Mouse (Mus musculus) neutrophil, adult 83 days (primary cell): ENCODE results near the gene Gm15023. TPM values are rescaled to one million over a fixed set of nuclear protein-coding genes. Genes with fewer than 3 reads are reported as not detected.

Experiments used
- total RNA-seq, 2 experiments: library from RNA; stranded (reverse); gene quantifications; one replicate each; pipeline ENCODE4 v1.2.4; 2023

Gene Gm15023
- total RNA-seq = not detected

GRCm38 (mm10) chrX:135177532-135177931 lies at the start of gene Gm15023:
TSS of gene Gm15023 (minus strand) at chrX:135177632.

DNA sequence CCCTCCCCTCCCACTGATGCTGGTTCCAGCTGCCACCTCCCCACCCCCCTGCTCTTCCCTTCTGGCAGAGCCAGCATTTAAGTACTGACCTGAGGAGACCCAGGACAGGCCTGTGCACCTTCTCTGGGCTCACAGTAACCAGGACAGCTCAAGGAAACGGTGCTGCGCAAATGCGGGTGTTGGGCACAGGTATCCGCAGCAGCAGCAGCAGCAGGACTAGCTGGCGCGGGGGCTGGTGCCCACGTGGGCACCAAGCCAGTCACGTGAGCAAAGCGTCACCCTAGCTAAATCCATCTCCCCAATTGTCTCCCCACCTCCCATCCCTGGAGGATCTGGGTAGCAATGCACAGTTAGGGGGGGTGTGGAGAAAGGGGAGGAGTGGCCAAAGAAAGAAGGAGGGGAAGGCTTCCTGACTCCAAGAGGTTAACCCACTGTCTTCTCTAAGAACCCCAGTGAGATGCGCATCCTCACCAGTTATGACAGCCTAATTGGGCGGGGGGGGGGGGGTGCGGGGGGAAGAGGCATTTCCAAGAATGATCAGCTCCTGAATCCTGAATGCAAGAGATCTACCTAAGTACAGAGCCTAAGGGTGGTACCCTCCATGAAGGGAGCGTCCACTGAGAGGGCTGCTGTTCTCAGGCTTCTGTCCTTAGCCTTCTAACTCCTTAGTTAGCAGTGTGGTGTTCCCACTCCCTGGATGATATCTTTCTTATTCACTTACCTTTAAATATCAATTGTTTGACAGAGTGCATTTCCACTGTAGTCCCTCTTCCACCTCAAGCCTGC lies 33.2 kb upstream of the Gm15023 start, which contains the start of gene Tceal6:
Gene Tceal6 (minus strand): TSS at position 252 of the 786 bp plus-strand sequence.

Other genes with a start within 250 kb of the Gm15023 start
- gene Nxf2, start 212.9 kb downstream of the Gm15023 start, total RNA-seq = not detected
- gene Zmat1, start 168.4 kb downstream of the Gm15023 start, total RNA-seq = 1 to 10 TPM; 3.0 to 3.8 TPM
- gene Tceal6, start 33.1 kb upstream of the Gm15023 start, total RNA-seq = not detected
- not detected for gene Pramel3, start 124.7 kb upstream of the Gm15023 start, total RNA-seq
- not detected for gene Gm5128, start 195.7 kb upstream of the Gm15023 start, total RNA-seq